Mouse (Mus musculus) liver, embryonic 12.5 days (tissue): ENCODE measurements at regions not wholly inside any gene's neighbourhood (a gene's known extent, or its start where the extent isn't known, plus 50 kb on each side); places are given as distances from the start of the nearest gene placed in this dataset.

Experiments used
- ATAC-seq: fragments of 200-750 bp; cut with Nextera tagmentation; 2 replicates; pipeline ENCODE4 v1.8.0; 2017; ENCODE audit warnings: moderate number of reproducible peaks, mild to moderate bottlenecking, moderate library complexity
- H3K27ac ChIP-seq: fragments of 300-500 bp; sonication (generic); 2 replicates; pipeline ENCODE4 v1.5.1; 2016; ENCODE audit warnings: mild to moderate bottlenecking
- H3K27me3 ChIP-seq: fragments of 300-500 bp; sonication (generic); replicated peaks from 2 replicates; pipeline ENCODE4 v1.6.1; 2016; ENCODE audit warnings: mild to moderate bottlenecking, moderate library complexity
- H3K36me3 ChIP-seq: fragments of 300-500 bp; sonication (generic); 2 replicates; pipeline ENCODE4 v1.6.1; 2016; ENCODE audit warnings: mild to moderate bottlenecking, moderate library complexity
- H3K4me1 ChIP-seq: fragments of 300-500 bp; sonication (generic); 2 replicates; pipeline ENCODE4 v1.6.1; 2016
- H3K4me2 ChIP-seq: fragments of 300-500 bp; sonication (generic); 2 replicates; pipeline ENCODE4 v1.6.1; 2016; ENCODE audit warnings: mild to moderate bottlenecking, moderate library complexity
- H3K4me3 ChIP-seq: fragments of 300-500 bp; sonication (generic); 2 replicates; pipeline ENCODE4 v1.5.1; 2016; ENCODE audit warnings: mild to moderate bottlenecking, moderate library complexity
- H3K9ac ChIP-seq: fragments of 300-500 bp; sonication (generic); 2 replicates; pipeline ENCODE4 v1.6.1; 2016; ENCODE audit warnings: mild to moderate bottlenecking, moderate library complexity
- H3K9me3 ChIP-seq: fragments of 300-500 bp; sonication (generic); replicated peaks from 2 replicates; pipeline ENCODE4 v1.6.1; 2016; ENCODE audit warnings: mild to moderate bottlenecking, moderate library complexity
- WGBS: fragments of 180-500 bp; shearing (Covaris S2); methylation state at CpG from one replicate; pipeline ENCODE4 v1.1.7; 2016; ENCODE audit not compliant: insufficient replicate concordance; 5-methylcytosine and 5-hydroxymethylcytosine counted together

- Histone ChIP-seq H3K27me3 (peaks cover 6% of the 10 kb centered on the region; the same call in 1 of the 2 replicates), H3K36me3 (no peaks in the 10 kb centered on the region), H3K4me3 (no peak overlapping the region), H3K9ac (no peak overlapping the region), H3K4me2 (no peak overlapping the region), H3K9me3 (no peaks in the 10 kb centered on the region), H3K4me1 (peaks cover 57% of the 10 kb centered on the region), H3K27ac (peak overlapping the region; percentile 27; the same call in 1 of the 2 replicates)
- WGBS: 70% methylated on average over 10 of the region's 10 CpGs
- no peak for ATAC-seq
Observed at GRCm38 (mm10) chr2:133432141-133432813, 119.7 kb upstream of the Bmp2 start.

- peaks cover 13% of the 10 kb centered on the region for H3K4me1 ChIP-seq
- H3K9ac ChIP-seq: no peak overlapping the region
- H3K27me3 ChIP-seq: peaks cover 7% of the 10 kb centered on the region; the same call in 1 of the 2 replicates
- no peak overlapping the region for H3K27ac ChIP-seq
- H3K4me2 ChIP-seq: no peak overlapping the region
- no peaks in the 10 kb centered on the region for H3K36me3 ChIP-seq
- no peak overlapping the region for H3K4me3 ChIP-seq
- 47% methylated on average over 21 of the region's 22 CpGs for WGBS
- ATAC-seq: no peak
- H3K9me3 ChIP-seq: no peaks in the 10 kb centered on the region
Observed at GRCm38 (mm10) chr2:133436913-133437843, 114.8 kb upstream of the Bmp2 start.

- WGBS: 47% methylated on average over 4 of the region's 4 CpGs
- no peaks in the 10 kb centered on the region for H3K9me3 ChIP-seq
- no peak overlapping the region for H3K27ac ChIP-seq
- H3K4me1 ChIP-seq: peaks cover 4% of the 10 kb centered on the region; the same call in 1 of the 2 replicates
- no peak overlapping the region for H3K4me2 ChIP-seq
- H3K27me3 ChIP-seq: peaks cover 7% of the 10 kb centered on the region; the same call in 1 of the 2 replicates
- ATAC-seq: no peak
- no peak overlapping the region for H3K4me3 ChIP-seq
- H3K36me3 ChIP-seq: no peaks in the 10 kb centered on the region
- H3K9ac ChIP-seq: no peak overlapping the region
Observed at GRCm38 (mm10) chr2:133438018-133438417, 113.9 kb upstream of the Bmp2 start.

GRCm38 (mm10) chr2:133443024-133443423 is 108.9 kb upstream of the Bmp2 start:
- H3K27ac ChIP-seq: no peak overlapping the region
- H3K4me1 ChIP-seq: no peaks in the 10 kb centered on the region
- no peaks in the 10 kb centered on the region; the same call in 1 of the 2 replicates for H3K27me3 ChIP-seq
- no peak overlapping the region for H3K4me2 ChIP-seq
- no peaks in the 10 kb centered on the region for H3K36me3 ChIP-seq
- no peak overlapping the region for H3K9ac ChIP-seq
- H3K9me3 ChIP-seq: no peaks in the 10 kb centered on the region
- ATAC-seq: no peak
- WGBS: 64% methylated on average over 4 of the region's 4 CpGs
- no peak overlapping the region for H3K4me3 ChIP-seq

- Histone ChIP-seq H3K27ac (no peak overlapping the region), H3K4me1 (no peaks in the 10 kb centered on the region), H3K4me2 (no peak overlapping the region), H3K9ac (no peak overlapping the region), H3K36me3 (no peaks in the 10 kb centered on the region), H3K9me3 (no peaks in the 10 kb centered on the region), H3K27me3 (no peaks in the 10 kb centered on the region; the same call in 1 of the 2 replicates), H3K4me3 (no peak overlapping the region)
- ATAC-seq: no peak
- 47% methylated on average over 2 of the region's 2 CpGs for WGBS
Observed at GRCm38 (mm10) chr2:133443490-133443889, 108.5 kb upstream of the Bmp2 start.

GRCm38 (mm10) chr2:133452947-133453346 is 99.0 kb upstream of the Bmp2 start:
- Histone ChIP-seq H3K9ac (no peak overlapping the region), H3K4me3 (no peak overlapping the region), H3K4me2 (no peak overlapping the region), H3K27ac (no peak overlapping the region), H3K9me3 (no peaks in the 10 kb centered on the region), H3K4me1 (no peaks in the 10 kb centered on the region), H3K36me3 (no peaks in the 10 kb centered on the region), H3K27me3 (no peaks in the 10 kb centered on the region)
- WGBS: 48% methylated on average over 6 of the region's 6 CpGs
- no peak for ATAC-seq

- WGBS: 64% methylated on average over 7 of the region's 7 CpGs
- H3K9me3 ChIP-seq: no peaks in the 10 kb centered on the region
- H3K27me3 ChIP-seq: no peaks in the 10 kb centered on the region
- no peak overlapping the region for H3K4me2 ChIP-seq
- no peak overlapping the region for H3K4me3 ChIP-seq
- H3K27ac ChIP-seq: no peak overlapping the region
- no peaks in the 10 kb centered on the region for H3K4me1 ChIP-seq
- no peaks in the 10 kb centered on the region for H3K36me3 ChIP-seq
- no peak for ATAC-seq
- no peak overlapping the region for H3K9ac ChIP-seq
Observed at GRCm38 (mm10) chr2:133455484-133456170, 96.3 kb upstream of the Bmp2 start.

GRCm38 (mm10) chr2:133456785-133457184 is 95.2 kb upstream of the Bmp2 start:
- Histone ChIP-seq H3K27me3 (no peaks in the 10 kb centered on the region), H3K27ac (no peak overlapping the region), H3K36me3 (no peaks in the 10 kb centered on the region), H3K9ac (no peak overlapping the region), H3K9me3 (no peaks in the 10 kb centered on the region), H3K4me2 (no peak overlapping the region), H3K4me1 (no peaks in the 10 kb centered on the region), H3K4me3 (no peak overlapping the region)
- WGBS: 47% methylated on average over 2 of the region's 2 CpGs
- ATAC-seq: no peak

GRCm38 (mm10) chr2:133458735-133459134 is 93.2 kb upstream of the Bmp2 start:
- no peak overlapping the region for H3K27ac ChIP-seq
- H3K27me3 ChIP-seq: no peaks in the 10 kb centered on the region
- H3K9me3 ChIP-seq: no peaks in the 10 kb centered on the region
- 6% methylated on average over 2 of the region's 2 CpGs for WGBS
- H3K36me3 ChIP-seq: no peaks in the 10 kb centered on the region
- no peak overlapping the region for H3K4me3 ChIP-seq
- ATAC-seq: no peak
- H3K4me2 ChIP-seq: no peak overlapping the region
- H3K4me1 ChIP-seq: no peaks in the 10 kb centered on the region
- no peak overlapping the region for H3K9ac ChIP-seq

GRCm38 (mm10) chr2:133460814-133461213 is 91.1 kb upstream of the Bmp2 start:
- H3K4me1 ChIP-seq: no peaks in the 10 kb centered on the region
- 69% methylated on average over 7 of the region's 7 CpGs for WGBS
- ATAC-seq: no peak
- no peak overlapping the region for H3K9ac ChIP-seq
- H3K4me2 ChIP-seq: no peak overlapping the region
- no peak overlapping the region for H3K4me3 ChIP-seq
- H3K36me3 ChIP-seq: no peaks in the 10 kb centered on the region
- H3K27ac ChIP-seq: no peak overlapping the region
- no peaks in the 10 kb centered on the region for H3K9me3 ChIP-seq
- no peaks in the 10 kb centered on the region for H3K27me3 ChIP-seq

- Histone ChIP-seq H3K9me3 (no peaks in the 10 kb centered on the region), H3K27me3 (no peaks in the 10 kb centered on the region), H3K27ac (no peak overlapping the region), H3K36me3 (no peaks in the 10 kb centered on the region), H3K4me2 (no peak overlapping the region), H3K4me3 (no peak overlapping the region), H3K9ac (no peak overlapping the region), H3K4me1 (no peaks in the 10 kb centered on the region)
- no peak for ATAC-seq
- 62% methylated on average over 2 of the region's 2 CpGs for WGBS
Observed at GRCm38 (mm10) chr2:133462378-133462777, 89.6 kb upstream of the Bmp2 start.
